Mouse (Mus musculus) right cerebral cortex, postnatal 4 days (tissue): ENCODE measurements at regions not wholly inside any gene's neighbourhood (a gene's known extent, or its start where the extent isn't known, plus 50 kb on each side); places are given as distances from the start of the nearest gene placed in this dataset.
"Not testable (repeated sequence)": the region's sequence is repeated elsewhere in the genome, so short reads cannot be mapped to it uniquely, and the experiment has no call there.

Source experiments
- DNase-seq: peaks from one replicate; pipeline ENCODE4 v3.0.0-alpha.2; 2022

- no peak for DNase-seq
These were observed 56.5 kb upstream of the Pdk3 start for GRCm38 (mm10) chrX:93888480-93888879.

GRCm38 (mm10) chrX:93888966-93889365 is 57.0 kb upstream of the Pdk3 start:
- no peak for DNase-seq

GRCm38 (mm10) chrX:93889394-93890042 is 57.5 kb upstream of the Pdk3 start:
- peak; percentile 78 for DNase-seq

- no peak for DNase-seq
These were observed 65.1 kb upstream of the Pdk3 start for GRCm38 (mm10) chrX:93896838-93897820.

- DNase-seq, result no peak
These were observed 65.2 kb upstream of the AU015836 start for GRCm38 (mm10) chrX:93903209-93903608.

- no peak for DNase-seq
These were observed 62.9 kb upstream of the AU015836 start for GRCm38 (mm10) chrX:93905531-93905930.

- peak; percentile 19 for DNase-seq
These were observed 57.2 kb upstream of the AU015836 start for GRCm38 (mm10) chrX:93911087-93911840.

GRCm38 (mm10) chrX:93915548-93915947 is 52.9 kb upstream of the AU015836 start:
- no peak for DNase-seq

GRCm38 (mm10) chrX:93917367-93917766 is 51.1 kb upstream of the AU015836 start:
- not testable (repeated sequence) for DNase-seq
